Mouse (Mus musculus) neural tube, embryonic 14.5 days (tissue): ENCODE results near the gene Cox14. TPM values are rescaled to one million over a fixed set of nuclear protein-coding genes. Genes with fewer than 3 reads are reported as not detected.
"Not testable (repeated sequence)": the region's sequence is repeated elsewhere in the genome, so short reads cannot be mapped to it uniquely, and the experiment has no call there.

ENCODE experiments used
- ATAC-seq: fragments of 200-750 bp; cut with Nextera tagmentation; 2 replicates; pipeline ENCODE4 v1.8.0; 2017; ENCODE audit warnings: low read depth, mild to moderate bottlenecking, moderate TSS enrichment, moderate library complexity
- H3K27ac ChIP-seq: fragments of 300-500 bp; sonication (generic); 2 replicates; pipeline ENCODE4 v1.5.1; 2014; ENCODE audit warnings: low read depth, mild to moderate bottlenecking, control low read depth, low read length, moderate library complexity, mixed read lengths
- H3K27me3 ChIP-seq: fragments of 300-500 bp; sonication (generic); 2 replicates; pipeline ENCODE4 v1.6.1; 2014; ENCODE audit warnings: low read length; ENCODE audit not compliant: control insufficient read depth, insufficient read depth
- H3K36me3 ChIP-seq: fragments of 300-500 bp; sonication (generic); 2 replicates; pipeline ENCODE4 v1.6.1; 2014; ENCODE audit warnings: low read length, mixed read lengths; ENCODE audit not compliant: control insufficient read depth, insufficient read depth
- H3K4me1 ChIP-seq: fragments of 300-500 bp; sonication (generic); 2 replicates; pipeline ENCODE4 v1.6.1; 2014; ENCODE audit warnings: low read length; ENCODE audit not compliant: control insufficient read depth, insufficient read depth
- H3K4me2 ChIP-seq: fragments of 300-500 bp; sonication (generic); 2 replicates; pipeline ENCODE4 v1.6.1; 2014; ENCODE audit warnings: mild to moderate bottlenecking, low read depth, low read length, control low read depth
- H3K4me3 ChIP-seq: fragments of 300-500 bp; sonication (generic); 2 replicates; pipeline ENCODE4 v1.5.1; 2014; ENCODE audit warnings: low read depth, low read length, control low read depth, mixed read lengths
- H3K9ac ChIP-seq: fragments of 300-500 bp; sonication (generic); replicated peaks from 2 replicates; pipeline ENCODE4 v1.6.1; 2014; ENCODE audit warnings: low read depth, mild to moderate bottlenecking, control low read depth, low read length, mixed read lengths
- H3K9me3 ChIP-seq: fragments of 300-500 bp; sonication (generic); 2 replicates; pipeline ENCODE4 v1.6.1; 2016; ENCODE audit warnings: low read length; ENCODE audit not compliant: control insufficient read depth
- WGBS: fragments of 180-500 bp; shearing (Covaris S2); extraction: QIAGEN DNeasy Blood & Tissue Kit; methylation state at CpG from one replicate; pipeline ENCODE4 v1.1.7; 2014; 5-methylcytosine and 5-hydroxymethylcytosine counted together
- polyA plus RNA-seq: library from polyadenylated mRNA; unstranded; fragments of >200 nt; fragmentation: Nextera tagmentation; extraction: Ambion mirVana; gene quantifications from 2 replicates; pipeline ENCODE4 v1.2.1, GENCODE M21; 2014

The Cox14 gene
- polyA plus RNA-seq, 1 experiment from 2014 or later: 204 TPM

DNA sequence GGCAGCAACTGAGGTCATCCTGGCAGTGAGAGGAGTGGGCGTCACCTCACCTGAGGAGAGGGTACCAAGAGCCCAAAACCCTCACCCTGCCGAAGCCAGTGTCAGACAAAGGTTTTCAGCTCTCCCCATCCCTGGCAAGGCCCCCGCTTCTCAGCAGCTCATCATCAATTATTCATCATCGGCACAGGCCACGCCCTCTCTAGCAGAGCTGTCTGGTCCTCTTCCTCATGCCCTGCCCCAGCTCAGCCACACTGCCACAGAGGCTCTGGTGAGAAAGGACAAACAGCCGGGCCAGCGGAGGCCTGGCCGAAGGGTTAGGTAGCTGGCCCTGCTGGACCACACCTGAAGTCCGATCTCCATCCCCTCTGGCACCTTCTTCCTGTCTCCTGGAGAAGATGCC lies 33.4 kb upstream of the Cox14 start:
- 47% methylated on average over 9 of the region's 9 CpGs for WGBS
- Histone ChIP-seq H3K9me3 (no peaks in the 10 kb centered on the region), H3K4me3 (no peak overlapping the region), H3K27me3 (no peaks in the 10 kb centered on the region), H3K4me1 (peaks cover 5% of the 10 kb centered on the region; the same call in 1 of the 2 replicates), H3K36me3 (peaks cover 30% of the 10 kb centered on the region), H3K9ac (no peak overlapping the region), H3K4me2 (no peak overlapping the region), H3K27ac (peak overlapping the region; percentile 12)
- 0 out of 2 replicates have a peak, but pooled peaks have one; percentile 44 for ATAC-seq

DNA sequence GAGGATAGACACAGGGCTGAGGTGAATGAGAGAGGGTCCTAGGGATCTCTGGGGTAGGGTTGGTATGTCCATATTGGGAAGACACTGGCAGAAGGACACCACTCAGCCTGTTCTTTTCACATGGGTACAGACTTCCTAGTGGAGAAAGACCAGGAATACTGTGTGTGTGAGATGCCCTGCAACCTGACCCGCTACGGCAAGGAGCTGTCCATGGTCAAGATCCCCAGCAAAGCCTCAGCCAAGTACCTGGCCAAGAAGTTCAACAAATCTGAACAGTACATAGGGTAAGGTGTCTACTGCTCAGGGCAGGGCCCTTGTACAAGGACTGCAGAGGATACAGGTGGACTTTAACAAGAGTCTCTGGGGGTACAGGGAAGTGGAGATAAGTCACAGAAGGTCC lies 28.1 kb upstream of the Cox14 start:
- 26% methylated on average over 2 of the region's 2 CpGs for WGBS
- no peak for ATAC-seq
- H3K9me3 ChIP-seq: no peaks in the 10 kb centered on the region
- no peak overlapping the region for H3K4me3 ChIP-seq
- H3K4me2 ChIP-seq: no peak overlapping the region
- no peaks in the 10 kb centered on the region for H3K27me3 ChIP-seq
- no peak overlapping the region for H3K27ac ChIP-seq
- H3K36me3 ChIP-seq: peaks cover 41% of the 10 kb centered on the region
- no peak overlapping the region for H3K9ac ChIP-seq
- no peaks in the 10 kb centered on the region for H3K4me1 ChIP-seq

DNA sequence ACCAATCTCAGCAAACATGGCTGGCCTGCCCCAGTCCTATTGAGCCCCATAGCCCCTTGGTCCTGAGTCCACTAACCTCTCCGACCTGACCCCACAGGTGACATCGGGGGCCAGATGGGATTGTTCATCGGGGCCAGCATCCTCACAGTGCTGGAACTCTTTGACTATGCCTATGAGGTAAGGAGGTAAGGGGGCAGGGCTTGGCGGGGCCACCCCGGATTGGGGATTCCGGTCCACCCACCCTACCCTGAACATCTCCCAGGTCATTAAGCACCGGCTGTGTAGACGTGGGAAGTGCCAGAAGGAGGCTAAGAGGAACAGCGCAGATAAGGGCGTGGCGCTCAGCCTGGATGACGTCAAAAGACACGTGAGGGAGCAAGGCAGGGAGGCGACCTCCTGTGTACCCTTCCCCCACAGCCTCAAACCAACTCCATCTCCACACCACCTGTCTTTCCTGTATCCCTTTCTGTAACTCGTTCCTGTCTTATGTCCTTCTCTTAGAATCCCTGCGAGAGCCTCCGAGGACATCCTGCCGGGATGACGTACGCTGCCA lies 26.8 kb upstream of the Cox14 start:
- H3K36me3 ChIP-seq: peaks cover 41% of the 10 kb centered on the region
- 34% methylated on average over 20 of the region's 20 CpGs for WGBS
- no peaks in the 10 kb centered on the region for H3K9me3 ChIP-seq
- peaks cover 9% of the 10 kb centered on the region for H3K4me1 ChIP-seq
- H3K4me2 ChIP-seq: no peak overlapping the region
- no peaks in the 10 kb centered on the region for H3K27me3 ChIP-seq
- no peak overlapping the region for H3K9ac ChIP-seq
- no peak overlapping the region for H3K4me3 ChIP-seq
- no peak for ATAC-seq
- H3K27ac ChIP-seq: no peak overlapping the region

DNA sequence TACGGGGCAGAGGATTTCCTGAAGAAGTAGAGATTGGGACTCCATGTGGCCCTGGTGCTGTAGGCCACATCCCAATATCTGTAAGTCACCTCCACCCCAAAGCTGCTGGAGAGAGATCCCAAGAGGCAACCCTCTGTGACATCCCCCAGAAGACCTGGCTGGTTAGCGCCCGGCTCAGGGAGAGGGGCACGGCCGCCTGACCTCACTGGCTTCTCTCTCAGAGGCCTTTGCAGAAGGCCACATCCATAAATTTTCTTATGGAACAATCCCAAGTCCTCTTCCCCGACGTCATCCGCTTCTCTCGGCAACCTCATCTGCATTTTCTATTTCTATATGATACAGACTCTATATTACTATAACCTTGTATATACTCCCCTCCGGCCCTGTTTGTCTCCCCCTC lies 25.7 kb upstream of the Cox14 start:
- Histone ChIP-seq H3K4me1 (peaks cover 20% of the 10 kb centered on the region), H3K27ac (no peak overlapping the region), H3K27me3 (no peaks in the 10 kb centered on the region), H3K36me3 (peaks cover 46% of the 10 kb centered on the region), H3K4me3 (no peak overlapping the region), H3K4me2 (no peak overlapping the region), H3K9ac (no peak overlapping the region), H3K9me3 (no peaks in the 10 kb centered on the region)
- 62% methylated on average over 10 of the region's 10 CpGs for WGBS
- no peak for ATAC-seq

GRCm38 (mm10) chr15:99700219-99701106 lies 25.0 kb upstream of the Cox14 start:
- Histone ChIP-seq H3K4me1 (peaks cover 24% of the 10 kb centered on the region), H3K36me3 (peaks cover 42% of the 10 kb centered on the region), H3K27me3 (no peaks in the 10 kb centered on the region), H3K27ac (no peak overlapping the region), H3K9me3 (no peaks in the 10 kb centered on the region), H3K4me2 (no peak overlapping the region), H3K4me3 (no peak overlapping the region), H3K9ac (no peak overlapping the region)
- 85% methylated on average over 18 of the region's 18 CpGs for WGBS
- ATAC-seq: no peak

GRCm38 (mm10) chr15:99701640-99701998 lies 23.8 kb upstream of the Cox14 start:
- 48% methylated on average over 16 of the region's 16 CpGs for WGBS
- H3K27me3 ChIP-seq, H3K9me3 ChIP-seq: not testable (repeated sequence)
- Histone ChIP-seq H3K36me3 (peaks cover 40% of the 10 kb centered on the region), H3K4me3 (peak overlapping the region; percentile 78), H3K4me2 (peak overlapping the region; percentile 31; the same call in 1 of the 2 replicates), H3K4me1 (peaks cover 24% of the 10 kb centered on the region), H3K9ac (peak overlapping the region; percentile 98), H3K27ac (peak overlapping the region; percentile 99)
- ATAC-seq: 0 out of 2 replicates have a peak, but pooled peaks have one; percentile 1

GRCm38 (mm10) chr15:99701999-99702900 lies 23.2 kb upstream of the Cox14 start, which contains the start of gene Smarcd1:
TSS of gene Smarcd1 (plus strand) at chr15:99702129.
- Histone ChIP-seq H3K9me3 (no peaks in the 10 kb centered on the region), H3K4me1 (peaks cover 24% of the 10 kb centered on the region), H3K4me3 (peak within 1 kb of the TSS; percentile 78), H3K27ac (peak within 1 kb of the TSS; percentile 99), H3K4me2 (peak within 1 kb of the TSS; percentile 99), H3K27me3 (no peaks in the 10 kb centered on the region), H3K36me3 (peaks cover 40% of the 10 kb centered on the region), H3K9ac (peak within 1 kb of the TSS; percentile 98)
- ATAC-seq: peak; percentile 94
- under 1% methylated on average over 65 of the region's 71 CpGs for WGBS

DNA sequence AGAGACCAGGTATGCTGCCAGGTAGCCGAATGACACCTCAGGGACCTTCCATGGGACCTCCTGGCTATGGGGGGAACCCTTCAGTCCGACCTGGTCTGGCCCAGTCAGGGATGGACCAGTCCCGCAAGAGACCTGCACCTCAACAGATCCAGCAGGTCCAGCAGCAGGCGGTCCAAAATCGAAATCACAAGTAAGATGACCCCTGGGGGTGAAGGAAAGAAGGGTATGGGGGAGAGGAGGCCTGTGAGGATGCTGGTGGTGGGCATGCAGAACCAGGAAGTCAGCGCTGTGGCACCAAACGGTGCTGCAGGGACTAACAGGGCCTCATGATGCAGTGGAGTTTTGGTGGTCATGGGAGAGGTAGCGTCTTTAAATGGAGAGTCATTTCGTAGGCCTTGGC lies 22.3 kb upstream of the Cox14 start:
- no peaks in the 10 kb centered on the region for H3K9me3 ChIP-seq
- H3K27me3 ChIP-seq: no peaks in the 10 kb centered on the region
- H3K4me1 ChIP-seq: peaks cover 24% of the 10 kb centered on the region
- ATAC-seq: no peak
- H3K9ac ChIP-seq: peak overlapping the region; percentile 98
- H3K4me2 ChIP-seq: peak overlapping the region; percentile 99
- H3K36me3 ChIP-seq: peaks cover 39% of the 10 kb centered on the region
- peak overlapping the region; percentile 78 for H3K4me3 ChIP-seq
- 44% methylated on average over 9 of the region's 9 CpGs for WGBS
- peak overlapping the region; percentile 99 for H3K27ac ChIP-seq
